Mouse (Mus musculus): ENCODE measurements at regions not wholly inside any gene's neighbourhood (a gene's known extent, or its start where the extent isn't known, plus 50 kb on each side); places are given as distances from the start of the nearest gene placed in this dataset.

DNA sequence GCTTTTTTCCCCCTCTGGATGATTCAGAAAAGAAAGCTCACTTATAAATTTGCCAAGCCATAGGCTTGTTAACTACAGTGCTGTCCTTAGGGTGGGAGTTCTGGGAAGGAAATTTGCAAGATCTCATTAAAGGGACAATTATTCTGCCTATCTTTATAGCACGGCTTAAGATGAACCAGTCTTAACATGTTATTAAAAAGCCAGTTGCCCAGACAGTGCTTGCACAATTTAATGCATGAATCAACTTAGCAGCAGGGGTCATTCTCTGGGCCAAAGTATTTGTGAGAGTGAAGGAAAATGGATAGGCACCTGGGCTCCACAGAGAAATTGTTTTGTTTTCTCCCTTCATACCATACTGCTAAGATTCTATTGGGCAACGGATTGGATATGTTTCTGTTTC is 733.0 kb upstream of the Edil3 start:
- peak in 1 of 2 experiments; percentile 19 for DNase-seq

Data from cerebellum, postnatal 25 days (tissue).